Mouse (Mus musculus): ENCODE data around the gene Olfr825.

- TF ChIP-seq CTCF (conservative IDR thresholded peaks at IDR 0.05; ENCODE audit: low read length) (no peak), NANOG (IDR thresholded peaks at IDR 0.05; ENCODE audit: borderline replicate concordance, low read length) (no peak), POU5F1 (IDR thresholded peaks at IDR 0.05; ENCODE audit: borderline replicate concordance, low read length) (no peak)
These were observed 22.4 kb downstream of the Olfr825 start for GRCm38 (mm10) chr10:130144121-130144520.
